Mouse (Mus musculus) intestine, postnatal 0 days (tissue): ENCODE data around the gene Kcng3. TPM values are rescaled to one million over a fixed set of nuclear protein-coding genes. Genes with fewer than 3 reads are reported as not detected.

ENCODE experiments used
- ATAC-seq: fragments of 200-750 bp; cut with Nextera tagmentation; 2 replicates; pipeline ENCODE4 v1.8.0; 2017; ENCODE audit warnings: mild to moderate bottlenecking, moderate TSS enrichment, moderate library complexity
- H3K27ac ChIP-seq: fragments of 300-500 bp; sonication (generic); 2 replicates; pipeline ENCODE4 v1.5.1; 2014; ENCODE audit warnings: mild to moderate bottlenecking, low read depth, low read length, moderate library complexity
- H3K27me3 ChIP-seq: fragments of 300-500 bp; sonication (generic); replicated peaks from 2 replicates; pipeline ENCODE4 v1.6.1; 2014; ENCODE audit warnings: low read length, mixed read lengths; ENCODE audit not compliant: control insufficient read depth, insufficient read depth
- H3K36me3 ChIP-seq: fragments of 300-500 bp; sonication (generic); 2 replicates; pipeline ENCODE4 v1.6.1; 2014; ENCODE audit warnings: mild to moderate bottlenecking, moderate library complexity; ENCODE audit not compliant: control insufficient read depth, insufficient read depth
- H3K4me1 ChIP-seq: fragments of 300-500 bp; sonication (generic); replicated peaks from 2 replicates; pipeline ENCODE4 v1.6.1; 2014; ENCODE audit warnings: antibody characterized with exemption, low read length, mixed read lengths; ENCODE audit not compliant: control insufficient read depth, insufficient read depth
- H3K4me2 ChIP-seq: fragments of 300-500 bp; sonication (generic); replicated peaks from 2 replicates; pipeline ENCODE4 v1.6.1; 2014; ENCODE audit warnings: low read depth, mild to moderate bottlenecking, moderate library complexity
- H3K4me3 ChIP-seq: fragments of 300-500 bp; sonication (generic); 2 replicates; pipeline ENCODE4 v1.5.1; 2014; ENCODE audit warnings: low read depth, low read length
- H3K9ac ChIP-seq: fragments of 300-500 bp; sonication (generic); 2 replicates; pipeline ENCODE4 v1.6.1; 2014; ENCODE audit warnings: mild to moderate bottlenecking, low read depth, low read length
- H3K9me3 ChIP-seq: fragments of 300-500 bp; sonication (generic); 2 replicates; pipeline ENCODE4 v1.6.1; 2016; ENCODE audit warnings: mixed run types; ENCODE audit not compliant: control insufficient read depth
- CTCF ChIP-seq: sonication (generic); IDR thresholded peaks from 2 replicates; pipeline ENCODE4 v1.5.1; 2016; ENCODE audit warnings: low read depth, mild to moderate bottlenecking, control low read depth, antibody characterized with exemption, moderate library complexity
- WGBS: fragments of 180-500 bp; shearing (Covaris S2); extraction: QIAGEN DNeasy Blood & Tissue Kit; methylation state at CpG from one replicate; pipeline ENCODE4 v1.1.7; 2014; 5-methylcytosine and 5-hydroxymethylcytosine counted together
- polyA plus RNA-seq: library from polyadenylated mRNA; unstranded; fragments of >200 nt; fragmentation: Nextera tagmentation; extraction: Ambion mirVana; gene quantifications from 2 replicates; pipeline ENCODE4 v1.2.1, GENCODE M21; 2015

Gene Kcng3
- polyA plus RNA-seq, 1 experiment from 2014 or later, result not detected

GRCm38 (mm10) chr17:83649986-83650385 is 18.3 kb upstream of the Kcng3 start:
- Histone ChIP-seq H3K27me3 (no peaks in the 10 kb centered on the region), H3K9ac (no peak overlapping the region), H3K27ac (no peak overlapping the region), H3K4me1 (peaks cover 4% of the 10 kb centered on the region; the same call in 1 of the 2 replicates), H3K36me3 (no peaks in the 10 kb centered on the region), H3K4me2 (no peak overlapping the region), H3K4me3 (no peak overlapping the region), H3K9me3 (no peaks in the 10 kb centered on the region)
- no peak for TF ChIP-seq CTCF
- ATAC-seq, result peak; percentile 44
- 87% methylated on average over 3 of the region's 3 CpGs for whole genome bisulfite sequencing

- 52% methylated on average over 7 of the region's 7 CpGs for WGBS
- TF ChIP-seq CTCF, result no peak
- no peaks in the 10 kb centered on the region for H3K27me3 ChIP-seq
- H3K4me1 ChIP-seq, result no peaks in the 10 kb centered on the region
- H3K36me3 ChIP-seq, result no peaks in the 10 kb centered on the region
- no peaks in the 10 kb centered on the region for H3K9me3 ChIP-seq
- H3K9ac ChIP-seq, result no peak overlapping the region
- ATAC-seq, result no peak
- no peak overlapping the region for H3K27ac ChIP-seq
- no peak overlapping the region for H3K4me2 ChIP-seq
- H3K4me3 ChIP-seq, result no peak overlapping the region
Measured at GRCm38 (mm10) chr17:83647413-83647812, 15.7 kb upstream of the Kcng3 start.

DNA sequence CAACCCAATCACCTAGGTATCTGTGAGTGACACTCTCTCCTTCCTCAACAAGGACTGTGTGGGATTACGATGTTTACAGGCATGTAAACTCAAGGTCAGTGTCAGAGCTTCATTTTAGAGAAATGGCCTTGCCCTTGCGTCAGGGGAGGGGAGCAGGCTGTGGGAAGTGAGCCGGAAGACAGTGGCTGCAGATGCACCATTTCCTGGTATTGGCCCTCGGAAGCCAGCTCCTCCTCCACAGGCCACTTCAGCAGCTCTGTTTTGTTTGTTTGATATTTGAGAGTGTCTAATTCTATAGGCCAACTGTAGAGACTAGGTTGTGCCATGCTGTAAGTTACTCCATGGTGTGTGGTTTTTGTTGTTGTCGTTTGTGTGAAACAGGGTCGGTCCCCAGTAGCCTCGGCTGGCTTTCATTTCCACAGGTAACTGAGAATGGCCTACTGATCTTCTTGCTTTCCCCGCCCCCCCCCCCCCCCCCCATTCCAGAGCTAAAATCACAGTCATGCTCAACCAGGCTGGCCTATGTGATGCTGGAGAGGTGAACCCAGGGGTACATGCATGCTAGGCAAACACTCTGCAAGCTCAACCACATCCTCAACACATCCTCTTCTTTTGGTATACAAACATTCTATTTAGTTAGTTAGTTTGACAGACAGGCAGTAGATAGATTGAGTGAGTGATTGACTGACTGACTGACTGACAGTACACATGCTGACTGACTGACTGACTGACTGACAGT is 14.9 kb upstream of the Kcng3 start:
- Histone ChIP-seq H3K9ac (no peak overlapping the region), H3K4me2 (no peak overlapping the region), H3K4me3 (no peak overlapping the region), H3K36me3 (no peaks in the 10 kb centered on the region), H3K27ac (no peak overlapping the region), H3K9me3 (no peaks in the 10 kb centered on the region), H3K4me1 (no peaks in the 10 kb centered on the region), H3K27me3 (no peaks in the 10 kb centered on the region)
- no peak for ATAC-seq
- WGBS, result 62% methylated on average over 8 of the region's 8 CpGs
- no peak for TF ChIP-seq CTCF

DNA sequence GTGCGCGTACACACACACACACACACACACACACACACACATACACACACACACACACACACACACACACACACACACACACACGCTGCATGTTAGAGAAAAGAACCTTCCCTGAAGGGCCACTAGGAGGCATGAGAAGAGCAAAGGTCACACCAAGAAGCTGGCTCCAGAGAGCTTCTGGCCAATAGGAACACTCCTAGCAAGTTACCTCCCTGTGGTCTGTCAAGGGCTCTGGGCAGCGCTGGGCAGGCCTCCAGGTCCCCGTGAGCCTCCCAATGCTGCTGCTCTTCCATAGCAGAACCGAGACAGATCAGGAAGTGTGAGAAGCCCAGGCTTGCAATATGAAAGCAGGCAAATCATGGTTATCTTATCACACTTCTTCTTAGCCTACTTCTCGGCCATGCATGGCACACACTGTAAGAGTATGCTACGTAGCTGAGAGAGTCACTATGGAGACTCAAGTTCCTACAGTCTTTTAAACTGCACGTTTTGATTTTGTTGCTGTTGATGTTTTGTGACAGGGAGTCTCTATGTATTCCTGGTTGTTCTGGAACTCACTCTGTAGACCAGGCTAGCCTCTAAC is 13.6 kb upstream of the Kcng3 start:
- H3K27ac ChIP-seq, result no peak overlapping the region
- H3K4me2 ChIP-seq, result no peak overlapping the region
- no peaks in the 10 kb centered on the region for H3K36me3 ChIP-seq
- peak; percentile 78 for ATAC-seq
- 41% methylated on average over 9 of the region's 9 CpGs for WGBS
- TF ChIP-seq CTCF, result peak; percentile 80
- H3K4me3 ChIP-seq, result no peak overlapping the region
- H3K9ac ChIP-seq, result no peak overlapping the region
- no peaks in the 10 kb centered on the region for H3K27me3 ChIP-seq
- H3K4me1 ChIP-seq, result no peaks in the 10 kb centered on the region
- no peaks in the 10 kb centered on the region for H3K9me3 ChIP-seq

DNA sequence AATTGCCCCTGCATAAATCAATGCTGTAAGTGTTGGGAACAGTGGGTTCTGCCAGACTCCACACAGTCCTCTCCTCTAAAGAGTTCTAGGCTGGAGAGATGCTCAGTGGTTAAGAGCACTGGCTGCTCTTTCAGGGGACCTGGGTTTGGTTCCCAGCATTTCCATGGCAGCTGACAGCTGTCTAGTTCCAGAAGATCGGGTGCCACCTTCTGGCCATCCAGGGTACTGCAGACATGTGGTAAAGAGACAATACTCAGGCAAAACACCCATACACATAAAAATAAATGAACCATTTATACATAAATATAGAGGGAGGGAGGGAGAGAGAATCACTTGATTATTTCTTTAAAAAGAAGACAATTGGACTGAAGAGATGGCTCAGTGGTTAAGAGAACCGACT is 5.7 kb upstream of the Kcng3 start:
- ATAC-seq, result no peak
- H3K4me2 ChIP-seq, result no peak overlapping the region
- no peak overlapping the region for H3K9ac ChIP-seq
- H3K36me3 ChIP-seq, result no peaks in the 10 kb centered on the region
- H3K4me1 ChIP-seq, result peaks cover 3% of the 10 kb centered on the region
- no peak overlapping the region for H3K4me3 ChIP-seq
- peak; percentile 64 for TF ChIP-seq CTCF
- H3K27me3 ChIP-seq, result peaks cover 12% of the 10 kb centered on the region
- no peak overlapping the region for H3K27ac ChIP-seq
- no peaks in the 10 kb centered on the region for H3K9me3 ChIP-seq
- WGBS, result 77% methylated on average over 2 of the region's 2 CpGs

GRCm38 (mm10) chr17:83636443-83636842 is 4.7 kb upstream of the Kcng3 start:
- Histone ChIP-seq H3K4me2 (no peak overlapping the region), H3K4me3 (no peak overlapping the region), H3K27ac (no peak overlapping the region), H3K36me3 (no peaks in the 10 kb centered on the region), H3K9ac (no peak overlapping the region), H3K27me3 (peaks cover 21% of the 10 kb centered on the region), H3K4me1 (peaks cover 5% of the 10 kb centered on the region), H3K9me3 (no peaks in the 10 kb centered on the region)
- ATAC-seq, result no peak
- 78% methylated on average over 7 of the region's 7 CpGs for WGBS
- no peak for TF ChIP-seq CTCF
